Mouse (Mus musculus) thymus, adult 2 months (tissue): ENCODE results near the gene Fam222b.

ENCODE experiments used
- CTCF ChIP-seq: fragments of 200-500 bp; IDR thresholded peaks from 2 replicates; pipeline ENCODE4 v1.5.1; 2012; ENCODE audit warnings: mild to moderate bottlenecking, control low read depth, low read length, moderate library complexity, borderline replicate concordance; ENCODE audit not compliant: control insufficient read depth, poor library complexity, insufficient read depth; ENCODE audit errors: extremely low read depth
- POLR2A ChIP-seq: fragments of 200-500 bp; IDR thresholded peaks from 2 replicates; pipeline ENCODE4 v1.6.1; 2012; ENCODE audit warnings: mild to moderate bottlenecking, low read length, control low read depth, moderate library complexity; ENCODE audit not compliant: control insufficient read depth, poor library complexity, insufficient read depth; ENCODE audit errors: extremely low read depth

DNA sequence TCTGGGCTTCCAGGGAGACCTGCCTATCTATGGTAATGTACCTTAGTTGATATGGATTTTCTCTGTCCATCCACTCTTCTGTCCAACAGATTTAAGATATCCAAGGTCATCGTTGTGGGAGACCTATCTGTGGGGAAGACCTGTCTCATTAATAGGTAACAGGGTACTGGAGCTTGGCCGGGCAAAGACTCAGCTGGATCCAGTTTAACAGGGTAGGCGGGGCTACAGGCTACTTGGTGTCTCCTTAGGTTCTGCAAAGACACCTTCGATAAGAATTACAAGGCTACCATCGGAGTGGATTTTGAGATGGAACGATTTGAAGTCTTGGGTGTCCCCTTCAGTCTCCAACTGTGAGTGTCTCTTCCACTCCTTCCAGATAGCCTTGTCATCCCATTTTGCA, 95.6 kb downstream of the Fam222b start:
- TF ChIP-seq CTCF (no peak), POLR2A (no peak)
